Mouse (Mus musculus): ENCODE measurements around the gene Fhl1. TPM values are rescaled to one million over a fixed set of nuclear protein-coding genes. Genes with fewer than 3 reads are reported as not detected.

Fhl1 gene
- polyA plus RNA-seq, 1 experiment from 2014 or later, result 63.2 TPM

- H3K4me3 ChIP-seq (ENCODE audit: low read depth, low read length), result no peak overlapping the region
- no peaks in the 10 kb centered on the region for H3K27me3 ChIP-seq (ENCODE audit: control insufficient read depth, insufficient read depth, low read length)
- H3K4me2 ChIP-seq (replicated peaks; ENCODE audit: low read depth, low read length), result no peak overlapping the region
- WGBS, result 64% methylated on average over 8 of the region's 8 CpGs
- no peaks in the 10 kb centered on the region for H3K9me3 ChIP-seq (ENCODE audit: control insufficient read depth, low read depth, low read length)
- H3K27ac ChIP-seq (ENCODE audit: low read length), result no peak overlapping the region
- H3K4me1 ChIP-seq (ENCODE audit: control insufficient read depth, insufficient read depth, low read length), result no peaks in the 10 kb centered on the region
- H3K9ac ChIP-seq (replicated peaks; ENCODE audit: low read depth, low read length), result no peak overlapping the region
- ATAC-seq (ENCODE audit: insufficient number of reproducible peaks, insufficient read depth, low FRiP score, low read depth), result no peak
- no peaks in the 10 kb centered on the region for H3K36me3 ChIP-seq (ENCODE audit: control insufficient read depth, insufficient read depth, low read length)
These were observed 27.5 kb upstream of the Fhl1 start for GRCm38 (mm10) chrX:56703965-56704562.

DNA sequence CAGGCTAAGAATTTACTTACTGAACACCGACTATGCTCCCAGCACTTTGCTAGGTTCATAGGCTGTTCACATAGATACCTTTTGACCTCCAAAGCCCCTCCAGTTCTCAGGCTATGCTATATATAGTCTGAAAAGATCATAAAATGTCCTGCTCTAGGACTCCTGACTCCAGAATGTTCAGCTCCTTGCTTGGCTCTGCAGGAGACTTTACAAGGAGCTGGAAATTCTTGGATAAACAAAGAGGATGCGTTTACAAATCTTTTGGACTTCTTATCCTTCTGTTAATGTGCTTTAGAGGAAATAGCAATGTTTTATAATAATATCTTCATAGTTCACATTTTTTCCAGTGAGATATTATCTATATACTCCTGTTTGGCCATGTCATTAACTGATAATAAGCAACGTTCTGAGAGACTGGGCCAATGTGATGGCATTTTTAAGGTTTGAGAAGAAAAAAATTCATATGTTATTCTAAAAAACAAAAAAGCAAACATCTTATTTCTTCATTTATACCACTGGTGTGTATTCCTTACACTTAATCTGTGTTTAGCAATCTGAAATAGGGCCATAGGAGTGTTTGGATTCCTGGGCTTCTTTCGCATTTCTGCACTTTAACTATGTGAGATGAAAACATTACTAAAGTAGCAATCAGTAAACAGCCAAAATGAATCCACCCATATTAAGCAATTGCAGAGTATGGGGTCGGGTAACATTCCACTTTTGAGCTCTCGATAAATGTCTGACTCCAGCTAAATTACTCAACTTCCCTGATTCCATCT is 22.8 kb upstream of the Fhl1 start:
- Histone ChIP-seq H3K9ac (replicated peaks; ENCODE audit: low read depth, low read length) (no peak overlapping the region), H3K4me3 (ENCODE audit: low read depth, low read length) (no peak overlapping the region), H3K36me3 (ENCODE audit: control insufficient read depth, insufficient read depth, low read length) (no peaks in the 10 kb centered on the region), H3K9me3 (ENCODE audit: control insufficient read depth, low read depth, low read length) (no peaks in the 10 kb centered on the region), H3K27me3 (ENCODE audit: control insufficient read depth, insufficient read depth, low read length) (no peaks in the 10 kb centered on the region), H3K4me1 (ENCODE audit: control insufficient read depth, insufficient read depth, low read length) (no peaks in the 10 kb centered on the region), H3K27ac (ENCODE audit: low read length) (no peak overlapping the region), H3K4me2 (replicated peaks; ENCODE audit: low read depth, low read length) (no peak overlapping the region)
- 72% methylated on average over 6 of the region's 6 CpGs for WGBS
- ATAC-seq (ENCODE audit: insufficient number of reproducible peaks, insufficient read depth, low FRiP score, low read depth), result no peak

GRCm38 (mm10) chrX:56710522-56710921 is 21.1 kb upstream of the Fhl1 start:
- no peaks in the 10 kb centered on the region for H3K36me3 ChIP-seq (ENCODE audit: control insufficient read depth, insufficient read depth, low read length)
- no peak overlapping the region for H3K4me3 ChIP-seq (ENCODE audit: low read depth, low read length)
- no peak overlapping the region for H3K4me2 ChIP-seq (replicated peaks; ENCODE audit: low read depth, low read length)
- no peak overlapping the region for H3K9ac ChIP-seq (replicated peaks; ENCODE audit: low read depth, low read length)
- WGBS, result 93% methylated on average over 1 of the region's 1 CpGs
- H3K27me3 ChIP-seq (ENCODE audit: control insufficient read depth, insufficient read depth, low read length), result no peaks in the 10 kb centered on the region
- ATAC-seq (ENCODE audit: insufficient number of reproducible peaks, insufficient read depth, low FRiP score, low read depth), result no peak
- no peak overlapping the region for H3K27ac ChIP-seq (ENCODE audit: low read length)
- no peaks in the 10 kb centered on the region for H3K9me3 ChIP-seq (ENCODE audit: control insufficient read depth, low read depth, low read length)
- no peaks in the 10 kb centered on the region for H3K4me1 ChIP-seq (ENCODE audit: control insufficient read depth, insufficient read depth, low read length)

- no peak for ATAC-seq (ENCODE audit: insufficient number of reproducible peaks, insufficient read depth, low FRiP score, low read depth)
These were observed 18.9 kb upstream of the Fhl1 start for GRCm38 (mm10) chrX:56712666-56713065.

DNA sequence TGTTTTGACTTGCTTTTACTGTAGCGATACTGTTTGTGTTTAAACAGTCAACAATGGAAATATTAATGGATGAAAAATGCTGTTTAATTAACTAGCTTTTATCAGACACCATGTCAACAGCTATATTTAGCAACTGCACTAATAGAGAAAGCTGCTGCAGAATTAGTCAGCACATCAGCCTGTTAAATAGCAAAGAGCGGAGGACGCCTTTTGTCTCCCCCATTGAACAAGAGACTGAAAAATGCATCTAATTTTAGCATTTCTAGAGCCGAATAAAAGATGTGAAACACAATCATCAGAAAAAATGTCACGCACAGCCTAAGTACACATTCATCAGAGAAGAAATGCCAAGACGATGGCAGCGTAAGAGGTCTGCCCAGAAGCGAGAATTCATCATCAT is 9.0 kb upstream of the Fhl1 start:
- Histone ChIP-seq H3K27ac (ENCODE audit: low read length) (no peak overlapping the region), H3K9me3 (ENCODE audit: control insufficient read depth, low read depth, low read length) (no peaks in the 10 kb centered on the region), H3K4me2 (replicated peaks; ENCODE audit: low read depth, low read length) (no peak overlapping the region), H3K36me3 (ENCODE audit: control insufficient read depth, insufficient read depth, low read length) (no peaks in the 10 kb centered on the region), H3K9ac (replicated peaks; ENCODE audit: low read depth, low read length) (no peak overlapping the region), H3K4me3 (ENCODE audit: low read depth, low read length) (no peak overlapping the region), H3K27me3 (ENCODE audit: control insufficient read depth, insufficient read depth, low read length) (no peaks in the 10 kb centered on the region), H3K4me1 (ENCODE audit: control insufficient read depth, insufficient read depth, low read length) (no peaks in the 10 kb centered on the region)
- no peak for ATAC-seq (ENCODE audit: insufficient number of reproducible peaks, insufficient read depth, low FRiP score, low read depth)
- WGBS, result 72% methylated on average over 8 of the region's 8 CpGs

More at GRCm38 (mm10) chrX:56712666-56713065, 18.9 kb upstream of the Fhl1 start:
- no peaks in the 10 kb centered on the region for H3K4me1 ChIP-seq (ENCODE audit: control insufficient read depth, insufficient read depth, low read length)
- no peaks in the 10 kb centered on the region for H3K9me3 ChIP-seq (ENCODE audit: control insufficient read depth, low read depth, low read length)
- H3K27me3 ChIP-seq (ENCODE audit: control insufficient read depth, insufficient read depth, low read length), result no peaks in the 10 kb centered on the region
- WGBS, result 51% methylated on average over 1 of the region's 1 CpGs
- no peak overlapping the region for H3K27ac ChIP-seq (ENCODE audit: low read length)
- no peak overlapping the region for H3K4me2 ChIP-seq (replicated peaks; ENCODE audit: low read depth, low read length)
- no peak overlapping the region for H3K4me3 ChIP-seq (ENCODE audit: low read depth, low read length)
- H3K9ac ChIP-seq (replicated peaks; ENCODE audit: low read depth, low read length), result no peak overlapping the region
- no peaks in the 10 kb centered on the region for H3K36me3 ChIP-seq (ENCODE audit: control insufficient read depth, insufficient read depth, low read length)

DNA sequence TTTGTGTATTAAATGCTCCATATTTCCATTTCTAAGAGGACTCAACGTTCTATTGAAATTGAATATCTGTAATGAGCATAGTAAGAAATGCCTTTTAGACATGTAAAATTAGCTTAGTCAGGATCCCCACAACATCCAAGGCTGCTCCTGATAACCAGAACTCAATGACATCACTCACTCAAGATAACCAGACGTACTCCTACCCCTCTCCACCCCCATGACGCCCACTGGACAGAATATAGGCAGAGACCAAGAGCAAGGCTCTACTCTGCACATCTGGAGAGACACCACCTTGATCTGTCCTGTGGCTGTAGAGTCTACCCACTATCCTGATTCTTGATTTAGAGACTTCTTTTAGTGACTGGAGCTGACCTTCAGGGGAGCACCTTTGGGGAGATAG is 3.1 kb upstream of the Fhl1 start:
- no peak overlapping the region for H3K9ac ChIP-seq (replicated peaks; ENCODE audit: low read depth, low read length)
- ATAC-seq (ENCODE audit: insufficient number of reproducible peaks, insufficient read depth, low FRiP score, low read depth), result no peak
- H3K4me2 ChIP-seq (replicated peaks; ENCODE audit: low read depth, low read length), result no peak overlapping the region
- H3K4me3 ChIP-seq (ENCODE audit: low read depth, low read length), result no peak overlapping the region
- no peaks in the 10 kb centered on the region for H3K4me1 ChIP-seq (ENCODE audit: control insufficient read depth, insufficient read depth, low read length)
- 70% methylated on average over 3 of the region's 3 CpGs for WGBS
- H3K36me3 ChIP-seq (ENCODE audit: control insufficient read depth, insufficient read depth, low read length), result no peaks in the 10 kb centered on the region
- H3K9me3 ChIP-seq (ENCODE audit: control insufficient read depth, low read depth, low read length), result no peaks in the 10 kb centered on the region
- H3K27me3 ChIP-seq (ENCODE audit: control insufficient read depth, insufficient read depth, low read length), result no peaks in the 10 kb centered on the region
- no peak overlapping the region for H3K27ac ChIP-seq (ENCODE audit: low read length)

GRCm38 (mm10) chrX:56730828-56731305 is 720 bp upstream of the Fhl1 start:
- Histone ChIP-seq H3K4me3 (ENCODE audit: low read depth, low read length) (peak overlapping the region; percentile 43), H3K9ac (replicated peaks; ENCODE audit: low read depth, low read length) (peak overlapping the region; percentile 30; the same call in 1 of the 2 replicates), H3K27me3 (ENCODE audit: control insufficient read depth, insufficient read depth, low read length) (no peaks in the 10 kb centered on the region), H3K9me3 (ENCODE audit: control insufficient read depth, low read depth, low read length) (no peaks in the 10 kb centered on the region), H3K36me3 (ENCODE audit: control insufficient read depth, insufficient read depth, low read length) (no peaks in the 10 kb centered on the region), H3K27ac (ENCODE audit: low read length) (no peak overlapping the region; the same call in 1 of the 2 replicates), H3K4me1 (ENCODE audit: control insufficient read depth, insufficient read depth, low read length) (no peaks in the 10 kb centered on the region), H3K4me2 (replicated peaks; ENCODE audit: low read depth, low read length) (peak overlapping the region; percentile 43)
- 0 out of 2 replicates have a peak, but pooled peaks have one; percentile 4 for ATAC-seq (ENCODE audit: insufficient number of reproducible peaks, insufficient read depth, low FRiP score, low read depth)
- WGBS, result 26% methylated on average over 10 of the region's 10 CpGs

DNA sequence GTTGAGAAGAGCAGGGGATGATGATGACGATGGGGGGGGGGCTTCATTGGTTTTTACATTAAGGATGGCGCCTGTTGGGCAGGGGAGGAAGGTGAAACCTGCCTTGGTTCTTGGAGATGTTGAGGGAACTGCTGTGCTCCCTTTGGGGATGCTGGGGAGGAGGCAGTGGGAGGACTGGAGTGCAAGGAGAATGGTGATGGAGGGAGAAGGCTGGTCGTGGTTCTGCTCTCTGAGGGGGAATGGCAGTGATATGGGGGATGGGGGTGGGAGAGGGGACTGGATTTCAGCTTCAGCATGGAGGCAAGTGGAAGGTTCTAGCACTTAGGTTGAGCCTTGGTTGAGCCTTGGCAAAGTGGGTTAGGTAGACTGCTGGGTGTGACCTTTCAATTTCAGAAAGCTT is 814 bp downstream of the Fhl1 start:
- Histone ChIP-seq H3K36me3 (ENCODE audit: control insufficient read depth, insufficient read depth, low read length) (no peaks in the 10 kb centered on the region), H3K9ac (replicated peaks; ENCODE audit: low read depth, low read length) (no peak overlapping the region), H3K9me3 (ENCODE audit: control insufficient read depth, low read depth, low read length) (no peaks in the 10 kb centered on the region), H3K27ac (ENCODE audit: low read length) (no peak overlapping the region), H3K4me1 (ENCODE audit: control insufficient read depth, insufficient read depth, low read length) (no peaks in the 10 kb centered on the region), H3K4me2 (replicated peaks; ENCODE audit: low read depth, low read length) (peak overlapping the region; percentile 43), H3K27me3 (ENCODE audit: control insufficient read depth, insufficient read depth, low read length) (no peaks in the 10 kb centered on the region), H3K4me3 (ENCODE audit: low read depth, low read length) (peak overlapping the region; percentile 43; the same call in 1 of the 2 replicates)
- no peak for ATAC-seq (ENCODE audit: insufficient number of reproducible peaks, insufficient read depth, low FRiP score, low read depth)
- 23% methylated on average over 3 of the region's 3 CpGs for WGBS
